Mouse (Mus musculus) gastrocnemius, postnatal 14 days (tissue): Measurements from ENCODE around the gene Runx1. TPM values are rescaled to one million over a fixed set of nuclear protein-coding genes. Genes with fewer than 3 reads are reported as not detected.

Experiments used
- DNase-seq: peaks from one replicate; pipeline ENCODE4 v3.0.0; 2021; ENCODE audit warnings: mixed read lengths
- intact Hi-C: fragments of 180-260 bp; cut with DNase I; formaldehyde crosslinking; loops from one replicate; pipeline ENCODE4 v1.15.1; 2025; ENCODE audit warnings: low total_unique reads
- long read RNA-seq, 2 experiments: library from polyadenylated mRNA; stranded (forward); transcript quantifications; one replicate each; pipeline ENCODE4 v2.0.0; 2021
- total RNA-seq, 2 experiments: library from RNA; stranded (reverse); gene quantifications; 2 replicates each; pipeline ENCODE4 v1.2.3; 2021

Gene Runx1
- total RNA-seq = 1 to 10 TPM; 3.8 to 5.3 TPM
- long read RNA-seq, experiment 1 = 0 reads
- long read RNA-seq, experiment 2, full-length matches to known transcripts = 1 of 2 reads
- long read RNA-seq, experiment 2, partial matches to known transcripts = 0 of 2 reads
- long read RNA-seq, experiment 2, other reads (novel, unspliced or antisense) = 1 of 2 reads

- intact Hi-C loops = loop anchor here (10.0 kb wide), 1 partner anchor 159 kb away; no protein-coding TSS in a partner anchor
- DNase-seq = no peak
Observed at GRCm38 (mm10) chr16:92825908-92826650, at the start of gene Runx1. Runx1 (minus strand) TSS chr16:92826149.

- no peak for DNase-seq
- intact Hi-C loops = no loop called here
Observed at GRCm38 (mm10) chr16:92874015-92874414, 48.1 kb upstream of the Runx1 start.

- intact Hi-C loops = no loop called here
- DNase-seq = no peak
Observed at GRCm38 (mm10) chr16:92871728-92872127, 45.8 kb upstream of the Runx1 start.

DNA sequence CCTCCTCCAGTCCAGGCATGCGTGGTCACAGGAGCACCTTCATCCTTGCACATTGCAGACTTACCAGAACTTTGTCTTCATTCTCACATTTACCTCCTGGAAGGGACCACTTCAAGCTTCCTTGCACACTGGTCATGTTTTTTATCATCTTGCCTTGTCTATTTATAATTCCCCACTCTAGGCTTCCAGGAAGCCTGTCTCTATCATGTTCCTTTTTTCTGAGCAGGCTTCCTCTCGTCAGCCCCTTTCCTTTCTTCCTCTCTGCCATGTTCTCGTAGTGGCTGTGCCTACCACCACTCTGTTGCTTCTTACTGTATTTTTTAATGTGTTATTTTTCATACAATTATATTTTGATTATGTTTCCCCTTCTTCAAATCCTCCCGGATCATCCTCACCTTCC lies 42.6 kb upstream of the Runx1 start:
- intact Hi-C loops = no loop called here
- no peak for DNase-seq

GRCm38 (mm10) chr16:92867261-92867935 lies 41.4 kb upstream of the Runx1 start:
- DNase-seq = no peak
- intact Hi-C loops = no loop called here

- DNase-seq = no peak
- intact Hi-C loops = no loop called here
Observed at GRCm38 (mm10) chr16:92865314-92865713, 39.4 kb upstream of the Runx1 start.

DNA sequence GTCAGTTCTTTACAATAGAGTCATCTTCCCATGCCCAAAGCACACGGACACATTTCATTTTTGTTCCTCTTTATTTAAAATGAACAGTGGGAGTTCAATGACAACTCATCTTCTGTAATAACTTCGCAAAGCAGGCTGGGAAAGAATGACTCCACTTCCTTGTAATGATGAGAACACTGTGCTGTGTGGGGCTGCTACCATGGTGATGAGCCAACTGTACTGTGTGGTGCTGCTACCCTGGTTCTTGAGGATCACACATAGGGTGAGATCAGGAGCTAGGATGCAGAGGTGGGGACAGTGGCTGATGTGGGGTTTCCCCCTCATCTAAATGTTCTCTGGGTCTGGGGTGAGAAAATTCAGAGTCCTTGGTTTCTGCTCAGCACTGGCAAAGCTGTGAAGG lies 38.2 kb upstream of the Runx1 start:
- intact Hi-C loops = no loop called here
- DNase-seq = no peak

- intact Hi-C loops = no loop called here
- no peak for DNase-seq
Observed at GRCm38 (mm10) chr16:92863179-92863578, 37.2 kb upstream of the Runx1 start.

DNA sequence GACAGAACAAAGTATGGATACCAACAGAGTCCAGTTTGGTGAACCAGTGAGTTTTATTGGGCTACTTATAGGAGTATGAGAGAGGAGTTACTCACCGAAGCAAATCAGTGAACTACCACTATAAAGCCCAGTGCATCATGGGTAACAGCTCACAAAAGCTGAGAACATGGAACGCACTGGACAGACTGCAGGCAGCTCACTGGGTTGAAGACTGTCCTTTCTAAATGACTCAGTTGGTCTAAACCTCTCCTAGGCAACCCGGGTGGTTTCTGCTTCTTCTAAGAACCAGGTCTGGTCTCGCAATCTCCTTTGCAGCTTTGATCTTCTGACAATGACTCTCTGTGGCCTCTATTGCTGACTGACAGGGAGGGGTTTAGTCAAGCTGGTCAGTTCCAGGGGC lies 36.5 kb upstream of the Runx1 start:
- intact Hi-C loops = no loop called here
- no peak for DNase-seq

DNA sequence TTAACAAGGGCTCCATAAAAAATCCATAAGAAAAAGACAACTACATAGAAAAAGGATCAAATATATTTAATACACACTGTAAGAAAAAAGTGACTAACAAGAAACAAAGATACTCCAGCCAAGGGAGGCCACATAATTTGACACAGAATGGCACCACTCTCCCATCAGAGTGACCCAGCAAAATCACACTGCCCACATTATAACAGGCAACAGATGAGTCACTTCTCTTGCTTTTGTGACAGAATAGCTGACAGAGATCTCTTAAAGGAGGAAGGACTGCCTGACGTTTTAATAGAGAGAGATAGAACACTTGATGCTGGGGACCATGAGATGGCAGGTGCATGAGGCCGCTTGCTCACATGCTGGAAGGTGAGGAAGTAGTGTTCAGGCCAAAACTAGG lies 35.6 kb upstream of the Runx1 start:
- intact Hi-C loops = no loop called here
- no peak for DNase-seq

GRCm38 (mm10) chr16:92860649-92861048 lies 34.7 kb upstream of the Runx1 start:
- DNase-seq = no peak
- intact Hi-C loops = no loop called here

DNA sequence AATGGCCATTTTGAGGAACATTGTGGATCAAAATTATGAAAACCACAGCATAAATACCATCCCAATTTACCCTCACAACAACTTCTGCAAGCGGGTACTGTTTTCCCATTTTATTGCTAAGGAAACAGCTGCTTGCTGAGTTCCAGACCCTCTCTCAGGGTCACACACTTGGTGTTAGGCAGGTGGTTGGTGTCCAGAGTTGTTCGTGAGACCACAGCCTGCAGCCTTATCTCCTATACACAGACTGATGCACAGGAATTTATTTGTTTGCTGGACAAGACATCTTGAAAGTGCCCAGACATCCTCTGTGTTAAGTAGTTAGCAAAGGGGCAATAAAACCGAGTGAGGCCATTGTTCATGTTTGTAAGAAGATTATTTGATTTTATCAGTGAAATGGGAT lies 30.8 kb upstream of the Runx1 start:
- DNase-seq = no peak
- intact Hi-C loops = no loop called here

DNA sequence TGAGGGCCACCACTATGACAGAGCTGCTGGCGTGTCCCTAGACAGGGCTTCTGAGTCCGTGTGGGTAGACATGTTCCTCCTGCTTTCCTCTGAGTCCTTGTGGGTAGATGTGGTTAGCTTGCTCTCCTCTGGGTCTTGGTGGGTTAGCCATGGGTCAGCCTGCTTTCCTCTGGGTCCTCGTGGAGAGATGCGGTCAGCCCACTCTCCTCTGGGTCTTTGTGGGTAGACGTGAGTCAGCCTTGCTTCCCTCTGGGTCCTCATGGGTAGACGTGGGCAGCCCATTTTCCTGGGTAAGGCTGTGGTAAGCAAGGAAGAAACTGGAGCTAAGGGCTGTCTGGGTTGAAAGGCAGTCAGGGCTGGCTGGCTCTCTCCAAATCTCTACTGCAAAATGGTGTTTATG lies 26.3 kb upstream of the Runx1 start:
- intact Hi-C loops = no loop called here

GRCm38 (mm10) chr16:92850416-92850815 lies 24.5 kb upstream of the Runx1 start:
- intact Hi-C loops = no loop called here
- no peak for DNase-seq

More for the DNA sequence above, 26.3 kb upstream of the Runx1 start:
- no peak for DNase-seq

- DNase-seq = no peak
- intact Hi-C loops = no loop called here
Observed at GRCm38 (mm10) chr16:92847762-92848300, 21.9 kb upstream of the Runx1 start.

- no peak for DNase-seq
- intact Hi-C loops = no loop called here
Observed at GRCm38 (mm10) chr16:92845244-92846225, 19.6 kb upstream of the Runx1 start.

DNA sequence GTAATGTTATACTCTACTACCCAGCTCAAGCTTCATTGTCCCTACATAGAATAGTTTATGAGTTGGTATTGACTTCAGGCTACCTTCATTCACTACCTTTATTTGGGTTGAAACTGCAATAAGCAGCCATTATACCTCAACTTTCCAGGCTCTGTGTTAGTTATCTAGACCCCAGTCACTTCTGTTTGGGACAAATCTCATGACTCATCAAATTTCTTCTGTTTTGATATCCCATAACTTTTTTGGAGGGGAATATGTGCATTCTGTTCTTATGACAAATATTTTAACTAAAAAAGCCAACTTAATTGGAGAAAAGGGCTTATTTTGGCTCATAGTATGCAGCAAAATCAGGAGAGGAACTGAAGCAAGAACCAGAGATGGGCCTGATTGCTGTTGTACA lies 12.8 kb upstream of the Runx1 start:
- no peak for DNase-seq
- intact Hi-C loops = no loop called here

GRCm38 (mm10) chr16:92831341-92831740 lies 5.4 kb upstream of the Runx1 start:
- no peak for DNase-seq
- intact Hi-C loops = no loop called here

- intact Hi-C loops = no loop called here
- DNase-seq = no peak
Observed at GRCm38 (mm10) chr16:92830479-92830878, 4.5 kb upstream of the Runx1 start.
